Mouse (Mus musculus) megakaryocyte, embryonic 14.5 days (primary cell): ENCODE data around the gene Ddr2. TPM values are rescaled to one million over a fixed set of nuclear protein-coding genes. Genes with fewer than 3 reads are reported as not detected.
A peak's percentile ranks its signal among the peaks of the same experiment; 100 is the strongest.

Experiments used
- H3K27me3 ChIP-seq: replicated peaks from 2 replicates; pipeline ENCODE3; 2012; ENCODE audit warnings: inconsistent platforms
- H3K36me3 ChIP-seq: replicated peaks from 2 replicates; pipeline ENCODE3; 2012; ENCODE audit warnings: low read length, inconsistent platforms, mixed read lengths
- H3K4me1 ChIP-seq: 2 replicates; pipeline ENCODE4 v1.6.1; 2012; ENCODE audit warnings: inconsistent platforms
- H3K4me3 ChIP-seq: replicated peaks from 2 replicates; pipeline ENCODE3; 2012; ENCODE audit warnings: moderate library complexity, mild to moderate bottlenecking, inconsistent platforms
- H3K9me3 ChIP-seq: 2 replicates; pipeline ENCODE4 v1.6.1; 2012; ENCODE audit warnings: inconsistent platforms
- FLI1 ChIP-seq: IDR thresholded peaks from 2 replicates; pipeline ENCODE4 v1.6.1; 2012; ENCODE audit warnings: low read length, inconsistent platforms, mixed read lengths
- GATA1 ChIP-seq: IDR thresholded peaks from 3 replicates; pipeline ENCODE4 v1.6.1; 2012; ENCODE audit warnings: mixed read lengths, low read length, inconsistent platforms, borderline replicate concordance
- polyA plus RNA-seq: library from polyadenylated mRNA; stranded (reverse); fragments of >175 nt; gene quantifications from 2 replicates; pipeline ENCODE4 v1.2.3, GENCODE M21; 2012; ENCODE audit warnings: low replicate concordance; ENCODE audit not compliant: insufficient read depth

Ddr2 gene
- polyA plus RNA-seq: not detected in 2 replicates

DNA sequence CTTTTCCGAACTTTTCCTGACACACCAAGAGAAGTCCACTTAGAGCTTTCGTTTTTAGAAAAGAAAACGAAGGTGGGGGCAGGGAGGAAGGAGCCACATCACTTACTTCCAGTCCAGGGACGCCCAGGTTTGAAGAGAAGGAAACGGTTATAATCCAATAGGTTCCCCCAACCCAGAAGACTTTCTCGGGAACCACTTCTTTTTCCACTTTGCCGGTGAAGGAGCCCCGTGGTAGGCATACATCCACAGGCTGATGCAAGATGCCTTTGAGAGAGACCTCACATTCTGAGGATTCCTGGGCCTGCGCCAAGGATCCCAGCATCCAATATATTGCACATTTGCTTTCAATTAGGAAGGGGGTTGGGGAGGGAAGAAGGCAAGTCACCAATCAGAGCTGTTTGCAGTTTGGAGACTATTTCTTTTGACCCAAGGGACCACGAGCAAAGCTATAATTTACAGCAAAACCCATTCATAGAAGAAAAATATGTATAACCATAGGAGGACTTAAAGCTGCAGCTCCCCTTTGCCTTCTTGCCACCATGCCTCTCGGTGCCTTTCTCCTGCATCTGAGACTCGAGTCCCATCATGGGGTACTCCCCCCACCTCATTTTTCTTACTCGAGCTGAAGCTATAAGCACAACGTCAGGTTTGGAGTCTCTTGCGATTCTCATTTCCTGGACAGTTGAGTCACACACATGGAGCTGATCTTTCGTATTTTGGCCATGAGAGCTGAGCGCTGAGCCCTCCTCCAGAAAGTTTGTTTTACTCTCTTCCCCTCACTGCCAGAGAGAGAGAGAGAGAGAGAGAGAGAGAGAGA is at the start of gene Ddr2:
Gene Ddr2 (minus strand): TSS at position 247 of the 817 bp plus-strand sequence.
- Histone ChIP-seq H3K4me1 (no peaks in the 10 kb centered on the region), H3K36me3 (no peaks in the 10 kb centered on the region), H3K9me3 (no peaks in the 10 kb centered on the region), H3K4me3 (no peak within 1 kb of the TSS), H3K27me3 (peaks cover 4% of the 10 kb centered on the region)
- TF ChIP-seq FLI1 (no peak), GATA1 (no peak)

DNA sequence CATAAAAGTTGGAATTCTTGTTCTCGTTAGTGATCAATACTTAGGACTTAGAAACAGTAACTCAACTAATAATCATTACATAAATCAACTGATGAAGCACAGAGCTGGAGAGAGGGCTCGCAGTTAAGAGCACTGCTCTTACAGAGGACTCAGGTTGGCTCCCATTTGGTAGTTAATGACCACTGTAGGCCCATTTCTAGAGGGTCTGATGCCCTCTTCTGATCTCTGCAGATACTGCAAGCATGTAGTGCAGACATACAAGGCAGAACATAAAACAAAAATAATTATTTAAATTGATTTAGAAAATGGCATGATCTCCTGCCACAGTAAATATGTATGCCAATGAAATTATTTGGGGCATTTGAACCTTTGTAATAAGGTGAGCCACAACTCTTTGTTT is 49.1 kb upstream of the Ddr2 start:
- no peak overlapping the region for H3K4me3 ChIP-seq
- peaks cover 29% of the 10 kb centered on the region for H3K4me1 ChIP-seq
- peaks cover 57% of the 10 kb centered on the region for H3K36me3 ChIP-seq
- TF ChIP-seq GATA1: no peak
- no peak for TF ChIP-seq FLI1
- H3K27me3 ChIP-seq: no peaks in the 10 kb centered on the region
- no peaks in the 10 kb centered on the region for H3K9me3 ChIP-seq

DNA sequence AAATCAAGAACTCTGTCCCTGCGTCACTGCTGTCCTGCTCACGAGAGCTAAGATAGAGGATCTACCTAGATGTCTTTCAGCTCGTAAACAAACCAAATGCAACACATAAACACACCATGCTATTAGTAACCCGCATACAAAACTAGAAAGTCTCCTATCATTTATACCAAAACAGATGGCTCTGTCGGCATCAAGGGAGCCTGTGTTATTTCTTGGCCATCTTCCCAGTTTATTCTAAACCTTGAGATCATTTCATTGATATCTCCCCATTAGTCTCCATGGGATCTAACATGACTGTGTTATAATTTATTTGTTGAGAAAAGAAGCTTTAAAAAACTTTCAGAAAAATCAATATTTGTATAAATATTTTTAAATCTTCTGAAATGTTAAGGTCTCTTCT is 45.2 kb upstream of the Ddr2 start:
- peaks cover 45% of the 10 kb centered on the region for H3K36me3 ChIP-seq
- H3K9me3 ChIP-seq: no peaks in the 10 kb centered on the region
- H3K27me3 ChIP-seq: no peaks in the 10 kb centered on the region
- no peak for TF ChIP-seq GATA1
- TF ChIP-seq FLI1: no peak
- H3K4me3 ChIP-seq: no peak overlapping the region
- peaks cover 13% of the 10 kb centered on the region for H3K4me1 ChIP-seq

DNA sequence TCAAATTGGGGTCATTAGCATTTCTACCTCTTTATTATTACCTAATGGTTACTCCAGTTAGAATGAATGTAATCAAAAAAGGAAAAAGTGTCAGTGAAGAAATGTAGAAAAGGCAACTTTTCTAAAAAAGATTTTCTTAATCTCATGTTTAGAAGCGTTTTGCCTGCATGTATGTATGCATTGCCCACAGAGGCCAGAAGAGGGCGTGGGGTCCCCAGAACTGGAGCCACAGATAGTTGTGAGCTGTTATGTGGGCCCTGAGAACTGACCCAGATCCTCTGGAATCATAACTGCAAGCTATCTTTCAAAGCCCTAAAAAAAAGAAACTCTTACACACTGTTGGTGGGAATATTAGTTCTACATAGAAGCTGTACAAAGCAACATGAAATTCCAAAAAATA is 44.7 kb upstream of the Ddr2 start:
- Histone ChIP-seq H3K36me3 (peaks cover 40% of the 10 kb centered on the region), H3K4me1 (peaks cover 8% of the 10 kb centered on the region), H3K27me3 (no peaks in the 10 kb centered on the region), H3K9me3 (no peaks in the 10 kb centered on the region), H3K4me3 (no peak overlapping the region)
- no peak for TF ChIP-seq GATA1
- TF ChIP-seq FLI1: no peak

DNA sequence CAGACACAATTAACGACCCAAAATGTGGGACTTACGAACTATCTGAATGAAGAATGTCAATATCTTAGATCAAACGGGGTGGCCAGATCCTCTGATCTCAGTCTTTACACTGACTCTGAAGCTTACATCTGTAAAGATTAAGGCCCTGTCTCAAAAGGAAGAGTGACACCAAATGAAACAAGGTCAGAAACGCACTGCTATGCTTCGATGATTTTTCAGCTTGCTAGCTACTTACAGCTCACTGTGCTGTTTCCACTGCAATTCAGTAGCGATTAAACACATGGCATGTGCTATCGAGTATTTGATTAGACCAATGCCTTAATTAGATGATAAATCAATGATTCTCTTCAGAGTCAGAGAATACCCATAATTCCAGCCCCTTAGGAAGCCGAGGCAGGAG is 43.4 kb upstream of the Ddr2 start:
- H3K27me3 ChIP-seq: no peaks in the 10 kb centered on the region
- H3K4me3 ChIP-seq: no peak overlapping the region
- no peaks in the 10 kb centered on the region for H3K9me3 ChIP-seq
- peaks cover 12% of the 10 kb centered on the region for H3K4me1 ChIP-seq
- H3K36me3 ChIP-seq: peaks cover 48% of the 10 kb centered on the region
- TF ChIP-seq GATA1 (no peak), FLI1 (no peak)

DNA sequence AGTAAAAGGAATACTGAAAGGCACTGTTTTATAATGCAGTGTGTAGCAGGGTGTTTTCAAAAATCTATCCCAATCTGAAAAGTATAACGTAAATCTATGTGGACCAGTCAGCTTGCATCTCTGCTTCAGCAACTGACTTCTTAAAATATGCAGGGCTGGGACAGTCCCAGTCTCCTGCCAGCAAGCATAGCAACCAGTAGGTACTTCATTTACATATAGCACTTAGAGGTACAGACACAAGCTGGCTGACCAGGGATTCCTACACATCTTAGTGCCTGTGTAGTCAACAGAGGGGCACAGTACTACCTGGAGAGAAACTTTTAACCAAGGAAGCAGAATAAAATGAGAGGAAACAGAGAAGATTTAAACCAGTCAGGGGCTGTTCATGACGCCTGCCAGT is 42.0 kb upstream of the Ddr2 start:
- Histone ChIP-seq H3K36me3 (peaks cover 47% of the 10 kb centered on the region), H3K4me3 (no peak overlapping the region), H3K9me3 (no peaks in the 10 kb centered on the region), H3K4me1 (peaks cover 24% of the 10 kb centered on the region), H3K27me3 (no peaks in the 10 kb centered on the region)
- no peak for TF ChIP-seq FLI1
- TF ChIP-seq GATA1: no peak

DNA sequence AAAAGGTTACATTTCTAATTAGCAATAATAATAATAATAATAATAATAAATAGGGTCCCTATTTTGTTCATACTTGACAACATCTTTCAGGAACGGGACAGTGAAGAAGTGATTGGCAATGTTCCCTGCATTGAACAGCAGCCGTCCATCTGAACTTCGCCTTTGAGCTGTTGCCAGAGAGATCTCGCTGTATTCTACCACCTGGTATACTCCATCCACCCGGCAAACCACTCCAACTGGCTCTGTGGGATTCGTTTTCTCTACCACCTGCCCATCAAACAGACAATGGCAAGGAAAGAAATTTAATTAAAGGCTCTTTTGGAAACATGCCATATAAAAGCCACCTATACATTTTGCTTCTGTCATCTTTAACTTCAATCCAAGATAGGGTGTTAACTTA is 40.3 kb upstream of the Ddr2 start:
- TF ChIP-seq GATA1: no peak
- TF ChIP-seq FLI1: no peak
- peaks cover 32% of the 10 kb centered on the region for H3K4me1 ChIP-seq
- H3K36me3 ChIP-seq: peaks cover 46% of the 10 kb centered on the region
- no peak overlapping the region for H3K4me3 ChIP-seq
- no peaks in the 10 kb centered on the region for H3K27me3 ChIP-seq
- no peaks in the 10 kb centered on the region for H3K9me3 ChIP-seq

DNA sequence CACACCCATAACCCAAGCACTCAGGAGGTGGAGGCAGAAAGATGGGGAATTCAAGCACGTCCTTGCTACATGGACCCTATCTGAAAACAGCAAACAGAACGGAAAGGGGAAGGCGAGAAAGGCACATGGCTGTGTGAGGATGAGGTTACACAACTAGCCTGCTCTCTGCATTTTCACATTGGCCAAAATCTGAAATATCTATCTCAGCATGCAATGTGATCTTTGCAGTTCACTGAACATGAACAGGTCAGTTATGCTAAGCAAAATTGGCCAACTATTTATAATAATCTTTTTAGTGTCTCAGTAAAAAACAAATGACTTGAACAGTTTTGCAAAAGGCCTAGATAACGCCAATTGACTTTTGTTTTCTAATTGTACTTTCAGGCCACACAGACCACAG is 39.2 kb upstream of the Ddr2 start:
- no peaks in the 10 kb centered on the region for H3K9me3 ChIP-seq
- H3K4me3 ChIP-seq: peak overlapping the region; percentile 21
- peaks cover 35% of the 10 kb centered on the region for H3K4me1 ChIP-seq
- no peak for TF ChIP-seq FLI1
- TF ChIP-seq GATA1: no peak
- H3K36me3 ChIP-seq: peaks cover 45% of the 10 kb centered on the region
- H3K27me3 ChIP-seq: no peaks in the 10 kb centered on the region

DNA sequence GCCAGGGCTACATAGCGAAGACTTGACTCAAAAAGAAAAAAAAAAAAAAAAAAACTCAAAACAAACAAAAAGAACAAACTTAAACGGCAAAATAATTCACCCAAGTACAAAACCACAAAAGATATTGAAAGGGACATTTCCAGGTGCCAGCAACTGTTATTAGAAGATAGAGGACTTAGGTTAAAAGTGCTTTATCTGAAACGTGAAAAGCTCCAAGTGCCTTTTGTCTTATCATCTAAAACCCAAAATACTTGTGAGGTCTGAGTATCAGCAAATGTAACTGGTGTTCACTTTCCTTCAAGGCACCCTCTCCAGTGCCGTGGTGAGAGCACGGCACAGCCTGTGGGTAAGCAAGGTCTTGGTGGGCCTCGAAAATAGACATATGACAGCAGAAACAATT is 38.0 kb upstream of the Ddr2 start:
- H3K36me3 ChIP-seq: peaks cover 52% of the 10 kb centered on the region
- no peak overlapping the region for H3K4me3 ChIP-seq
- H3K27me3 ChIP-seq: no peaks in the 10 kb centered on the region
- H3K4me1 ChIP-seq: peaks cover 35% of the 10 kb centered on the region
- TF ChIP-seq GATA1 (no peak), FLI1 (no peak)
- H3K9me3 ChIP-seq: no peaks in the 10 kb centered on the region

DNA sequence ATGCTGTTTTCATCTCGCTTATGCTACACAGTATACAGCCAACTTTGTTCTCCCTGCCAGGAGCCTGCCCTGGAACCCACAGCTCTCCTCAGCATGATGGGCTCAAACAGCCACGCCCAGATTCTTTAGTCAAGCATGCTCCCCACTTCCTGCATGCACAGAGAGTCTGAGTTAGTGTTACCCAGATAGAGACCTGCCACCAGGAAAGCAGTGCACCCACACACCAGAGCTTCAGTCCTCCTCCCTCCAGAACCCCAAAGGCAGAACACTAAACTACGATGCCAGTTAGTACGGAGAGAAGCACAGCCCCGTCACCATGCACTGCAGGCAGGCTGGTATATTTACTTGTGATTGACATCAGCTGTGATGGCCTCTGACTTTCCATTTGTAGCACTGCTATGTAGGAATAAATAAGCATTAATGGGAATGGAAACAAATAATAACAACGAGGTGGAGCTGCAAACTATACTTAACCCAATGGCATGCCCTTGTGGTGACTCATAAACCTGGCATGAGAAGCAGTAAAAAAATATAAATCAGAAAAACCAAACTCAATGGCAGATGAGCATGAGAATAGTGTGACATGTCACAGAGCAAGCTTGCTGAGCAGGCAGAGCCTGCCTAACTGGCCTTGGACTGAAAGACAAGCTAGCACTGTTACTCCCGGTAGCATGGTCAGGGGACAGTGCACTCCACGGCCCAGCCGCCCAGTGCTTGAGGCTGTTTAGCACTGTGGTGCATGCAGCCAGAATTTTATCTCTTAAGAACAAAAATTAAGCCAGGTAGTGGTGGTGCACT is 37.3 kb upstream of the Ddr2 start:
- no peaks in the 10 kb centered on the region for H3K9me3 ChIP-seq
- H3K4me1 ChIP-seq: peaks cover 35% of the 10 kb centered on the region
- H3K27me3 ChIP-seq: no peaks in the 10 kb centered on the region
- no peak overlapping the region for H3K4me3 ChIP-seq
- no peak for TF ChIP-seq FLI1
- H3K36me3 ChIP-seq: peaks cover 59% of the 10 kb centered on the region
